Mouse (Mus musculus) embryonic facial prominence, embryonic 13.5 days (tissue): ENCODE data around the gene Lmbr1l. TPM values are rescaled to one million over a fixed set of nuclear protein-coding genes. Genes with fewer than 3 reads are reported as not detected.
A peak's percentile ranks its signal among the peaks of the same experiment; 100 is the strongest.

Experiments used
- ATAC-seq: fragments of 200-750 bp; cut with Nextera tagmentation; 2 replicates; pipeline ENCODE4 v1.8.0; 2017; ENCODE audit warnings: low read depth; ENCODE audit not compliant: insufficient number of reproducible peaks, insufficient read depth, low FRiP score, low TSS enrichment
- H3K27ac ChIP-seq: fragments of 300-500 bp; sonication (generic); 2 replicates; pipeline ENCODE4 v1.5.1; 2015; ENCODE audit warnings: moderate library complexity, mild to moderate bottlenecking, inconsistent platforms
- H3K27me3 ChIP-seq: fragments of 300-500 bp; sonication (generic); 2 replicates; pipeline ENCODE4 v1.6.1; 2015; ENCODE audit warnings: mild to moderate bottlenecking, inconsistent platforms
- H3K36me3 ChIP-seq: fragments of 300-500 bp; sonication (generic); 2 replicates; pipeline ENCODE4 v1.6.1; 2015; ENCODE audit warnings: mild to moderate bottlenecking, inconsistent platforms
- H3K4me1 ChIP-seq: fragments of 300-500 bp; sonication (generic); 2 replicates; pipeline ENCODE4 v1.6.1; 2015; ENCODE audit warnings: inconsistent platforms
- H3K4me2 ChIP-seq: fragments of 300-500 bp; sonication (generic); 2 replicates; pipeline ENCODE4 v1.6.1; 2015; ENCODE audit warnings: moderate library complexity, mild to moderate bottlenecking, inconsistent platforms
- H3K4me3 ChIP-seq: fragments of 300-500 bp; sonication (generic); 2 replicates; pipeline ENCODE4 v1.5.1; 2015; ENCODE audit warnings: mild to moderate bottlenecking, inconsistent platforms
- H3K9ac ChIP-seq: fragments of 300-500 bp; sonication (generic); 2 replicates; pipeline ENCODE4 v1.6.1; 2015; ENCODE audit warnings: mild to moderate bottlenecking, inconsistent platforms
- H3K9me3 ChIP-seq: fragments of 300-500 bp; sonication (generic); 2 replicates; pipeline ENCODE4 v1.6.1; 2016; ENCODE audit warnings: inconsistent platforms
- WGBS: fragments of 180-500 bp; shearing (Covaris S2); methylation state at CpG from one replicate; pipeline ENCODE4 v1.1.7; 2015; ENCODE audit warnings: mixed read lengths; 5-methylcytosine and 5-hydroxymethylcytosine counted together
- polyA plus RNA-seq: library from polyadenylated mRNA; unstranded; fragments of >200 nt; fragmentation: Nextera tagmentation; extraction: Ambion mirVana; gene quantifications from 2 replicates; pipeline ENCODE4 v1.2.1, GENCODE M21; 2015

Lmbr1l gene
- polyA plus RNA-seq, 1 experiment from 2014 or later, result 27.8 TPM

GRCm38 (mm10) chr15:98916016-98916415, 2.0 kb downstream of the Lmbr1l start:
- WGBS, result 91% methylated on average over 4 of the region's 4 CpGs
- Histone ChIP-seq H3K9me3 (no peaks in the 10 kb centered on the region), H3K27ac (no peak overlapping the region), H3K36me3 (peaks cover 43% of the 10 kb centered on the region), H3K9ac (peak overlapping the region; percentile 90), H3K4me1 (peaks cover 20% of the 10 kb centered on the region), H3K4me3 (peak overlapping the region; percentile 84; the same call in 1 of the 2 replicates), H3K27me3 (no peaks in the 10 kb centered on the region), H3K4me2 (peak overlapping the region; percentile 80)
- ATAC-seq, result no peak

- Histone ChIP-seq H3K9ac (no peak overlapping the region), H3K27ac (no peak overlapping the region), H3K36me3 (peaks cover 54% of the 10 kb centered on the region), H3K4me2 (no peak overlapping the region), H3K27me3 (no peaks in the 10 kb centered on the region), H3K9me3 (no peaks in the 10 kb centered on the region), H3K4me3 (no peak overlapping the region), H3K4me1 (peaks cover 20% of the 10 kb centered on the region)
- WGBS, result 94% methylated on average over 6 of the region's 6 CpGs
- no peak for ATAC-seq
Measured at GRCm38 (mm10) chr15:98914903-98915302, 3.1 kb downstream of the Lmbr1l start.

GRCm38 (mm10) chr15:98904692-98905091, 13.3 kb downstream of the Lmbr1l start:
- Histone ChIP-seq H3K4me2 (no peak overlapping the region), H3K36me3 (peaks cover 67% of the 10 kb centered on the region), H3K9ac (no peak overlapping the region), H3K4me1 (no peaks in the 10 kb centered on the region), H3K27ac (no peak overlapping the region), H3K27me3 (peaks cover 11% of the 10 kb centered on the region), H3K4me3 (no peak overlapping the region), H3K9me3 (no peaks in the 10 kb centered on the region)
- ATAC-seq, result no peak
- WGBS, result 27% methylated on average over 10 of the region's 10 CpGs

GRCm38 (mm10) chr15:98902600-98902999, 15.4 kb downstream of the Lmbr1l start:
- H3K4me1 ChIP-seq, result peaks cover 12% of the 10 kb centered on the region
- 93% methylated on average over 2 of the region's 2 CpGs for WGBS
- H3K4me3 ChIP-seq, result no peak overlapping the region
- ATAC-seq, result no peak
- H3K9ac ChIP-seq, result no peak overlapping the region
- no peaks in the 10 kb centered on the region for H3K9me3 ChIP-seq
- peaks cover 46% of the 10 kb centered on the region for H3K36me3 ChIP-seq
- no peak overlapping the region for H3K4me2 ChIP-seq
- peaks cover 32% of the 10 kb centered on the region for H3K27me3 ChIP-seq
- H3K27ac ChIP-seq, result no peak overlapping the region

- Histone ChIP-seq H3K4me1 (peaks cover 14% of the 10 kb centered on the region), H3K27ac (no peak overlapping the region), H3K9me3 (no peaks in the 10 kb centered on the region), H3K4me2 (no peak overlapping the region), H3K4me3 (no peak overlapping the region), H3K36me3 (peaks cover 36% of the 10 kb centered on the region), H3K9ac (no peak overlapping the region), H3K27me3 (peaks cover 43% of the 10 kb centered on the region)
- WGBS, result 67% methylated on average over 1 of the region's 1 CpGs
- no peak for ATAC-seq
Measured at GRCm38 (mm10) chr15:98901530-98901929, 16.5 kb downstream of the Lmbr1l start.

GRCm38 (mm10) chr15:98897928-98898800, 19.9 kb downstream of the Lmbr1l start, which contains the start of gene Dhh:
Dhh (minus strand) TSS chr15:98898540.
- peak within 1 kb of the TSS; percentile 27 for H3K4me3 ChIP-seq
- ATAC-seq, result no peak
- H3K9ac ChIP-seq, result peak within 1 kb of the TSS; percentile 52
- H3K27ac ChIP-seq, result no peak within 1 kb of the TSS
- H3K9me3 ChIP-seq, result no peaks in the 10 kb centered on the region
- WGBS, result under 1% methylated on average over 41 of the region's 41 CpGs
- H3K27me3 ChIP-seq, result peaks cover 76% of the 10 kb centered on the region
- H3K4me2 ChIP-seq, result peak within 1 kb of the TSS; percentile 49
- peaks cover 4% of the 10 kb centered on the region for H3K36me3 ChIP-seq
- H3K4me1 ChIP-seq, result peaks cover 42% of the 10 kb centered on the region

GRCm38 (mm10) chr15:98897495-98897894, 20.5 kb downstream of the Lmbr1l start:
- H3K9ac ChIP-seq, result peak overlapping the region; percentile 52; the same call in 1 of the 2 replicates
- H3K4me2 ChIP-seq, result peak overlapping the region; percentile 49
- no peaks in the 10 kb centered on the region for H3K36me3 ChIP-seq
- H3K9me3 ChIP-seq, result no peaks in the 10 kb centered on the region
- H3K27ac ChIP-seq, result no peak overlapping the region
- peak overlapping the region; percentile 27; the same call in 1 of the 2 replicates for H3K4me3 ChIP-seq
- H3K27me3 ChIP-seq, result peaks cover 83% of the 10 kb centered on the region
- ATAC-seq, result no peak
- WGBS, result 3% methylated on average over 10 of the region's 10 CpGs
- H3K4me1 ChIP-seq, result peaks cover 42% of the 10 kb centered on the region

GRCm38 (mm10) chr15:98895635-98896589, 22.1 kb downstream of the Lmbr1l start:
- 3% methylated on average over 41 of the region's 41 CpGs for WGBS
- no peak for ATAC-seq
- peak overlapping the region; percentile 53 for H3K9ac ChIP-seq
- no peak overlapping the region for H3K27ac ChIP-seq
- H3K36me3 ChIP-seq, result no peaks in the 10 kb centered on the region
- H3K4me3 ChIP-seq, result peak overlapping the region; percentile 33
- peaks cover 98% of the 10 kb centered on the region for H3K27me3 ChIP-seq
- H3K4me1 ChIP-seq, result peaks cover 42% of the 10 kb centered on the region
- no peaks in the 10 kb centered on the region for H3K9me3 ChIP-seq
- H3K4me2 ChIP-seq, result peak overlapping the region; percentile 99

- Histone ChIP-seq H3K27me3 (peaks cover 90% of the 10 kb centered on the region), H3K4me1 (peaks cover 42% of the 10 kb centered on the region), H3K4me3 (peak overlapping the region; percentile 56), H3K9me3 (no peaks in the 10 kb centered on the region), H3K36me3 (no peaks in the 10 kb centered on the region), H3K9ac (peak overlapping the region; percentile 53), H3K27ac (no peak overlapping the region), H3K4me2 (peak overlapping the region; percentile 99)
- no peak for ATAC-seq
- 3% methylated on average over 38 of the region's 38 CpGs for WGBS
Measured at GRCm38 (mm10) chr15:98894746-98895634, 23.0 kb downstream of the Lmbr1l start.

GRCm38 (mm10) chr15:98893940-98894745, 23.9 kb downstream of the Lmbr1l start, which contains the start of gene Rhebl1:
Rhebl1 (minus strand) TSS chr15:98894540.
- Histone ChIP-seq H3K4me1 (peaks cover 42% of the 10 kb centered on the region), H3K27ac (no peak within 1 kb of the TSS), H3K27me3 (peaks cover 81% of the 10 kb centered on the region), H3K4me2 (peak within 1 kb of the TSS; percentile 99), H3K4me3 (peak within 1 kb of the TSS; percentile 56), H3K36me3 (no peaks in the 10 kb centered on the region), H3K9ac (peak within 1 kb of the TSS; percentile 72), H3K9me3 (no peaks in the 10 kb centered on the region)
- peak; percentile 17; the same call in 1 of the 2 replicates for ATAC-seq
- under 1% methylated on average over 77 of the region's 77 CpGs for WGBS
